Mouse (Mus musculus): ENCODE measurements around the gene Gm10974. TPM values are rescaled to one million over a fixed set of nuclear protein-coding genes. Genes with fewer than 3 reads are reported as not detected.
A peak's percentile ranks its signal among the peaks of the same experiment; 100 is the strongest.

The Gm10974 gene
- polyA plus RNA-seq, 1 experiment = not detected

GRCm38 (mm10) chr7:66375736-66376135, 10.0 kb downstream of the Gm10974 start:
- Histone ChIP-seq H3K27me3 (ENCODE audit: control insufficient read depth, insufficient read depth, insufficient read length) (no peaks in the 10 kb centered on the region), H3K36me3 (ENCODE audit: control insufficient read depth, insufficient read depth) (peaks cover 40% of the 10 kb centered on the region), H3ac (ENCODE audit: control insufficient read depth, insufficient read length, low read depth) (no peak overlapping the region), H3K79me3 (ENCODE audit: low read depth) (peaks cover 51% of the 10 kb centered on the region), H3K79me2 (ENCODE audit: control insufficient read depth, insufficient read depth) (peaks cover 84% of the 10 kb centered on the region), H3K4me3 (ENCODE audit: insufficient read depth, poor library complexity, severe bottlenecking) (no peak overlapping the region)
- TF ChIP-seq CTCF (IDR thresholded peaks at IDR 0.05; ENCODE audit: control insufficient read depth, insufficient read depth, insufficient read length) (no peak), MYOD1 (IDR thresholded peaks at IDR 0.05; ENCODE audit: control insufficient read depth, insufficient read length, low read depth) (no peak), USF1 (IDR thresholded peaks at IDR 0.05; ENCODE audit: low read depth) (no peak), CEBPB (IDR thresholded peaks at IDR 0.05; ENCODE audit: low read depth) (no peak), FOSL1 (IDR thresholded peaks at IDR 0.05; ENCODE audit: insufficient read depth, low read length, poor library complexity, severe bottlenecking) (no peak), MYOG (IDR thresholded peaks at IDR 0.05; ENCODE audit: control insufficient read depth, extremely low read depth, insufficient read length) (no peak), MAX (IDR thresholded peaks at IDR 0.05) (no peak)

- TF ChIP-seq CEBPB (IDR thresholded peaks at IDR 0.05; ENCODE audit: low read depth) (no peak), MYOD1 (IDR thresholded peaks at IDR 0.05; ENCODE audit: control insufficient read depth, insufficient read length, low read depth) (no peak), CTCF (IDR thresholded peaks at IDR 0.05; ENCODE audit: control insufficient read depth, insufficient read depth, insufficient read length) (no peak), MYOG (IDR thresholded peaks at IDR 0.05; ENCODE audit: control insufficient read depth, extremely low read depth, insufficient read length) (no peak), MAX (IDR thresholded peaks at IDR 0.05) (no peak), FOSL1 (IDR thresholded peaks at IDR 0.05; ENCODE audit: insufficient read depth, low read length, poor library complexity, severe bottlenecking) (no peak), USF1 (IDR thresholded peaks at IDR 0.05; ENCODE audit: low read depth) (no peak)
- Histone ChIP-seq H3ac (ENCODE audit: control insufficient read depth, insufficient read length, low read depth) (peak overlapping the region; percentile 9), H3K4me3 (ENCODE audit: insufficient read depth, poor library complexity, severe bottlenecking) (no peak overlapping the region), H3K79me3 (ENCODE audit: low read depth) (peaks cover 49% of the 10 kb centered on the region), H3K36me3 (ENCODE audit: control insufficient read depth, insufficient read depth) (peaks cover 47% of the 10 kb centered on the region), H3K27me3 (ENCODE audit: control insufficient read depth, insufficient read depth, insufficient read length) (no peaks in the 10 kb centered on the region), H3K79me2 (ENCODE audit: control insufficient read depth, insufficient read depth) (peaks cover 84% of the 10 kb centered on the region)
Observed at GRCm38 (mm10) chr7:66376560-66376959, 10.9 kb downstream of the Gm10974 start.

DNA sequence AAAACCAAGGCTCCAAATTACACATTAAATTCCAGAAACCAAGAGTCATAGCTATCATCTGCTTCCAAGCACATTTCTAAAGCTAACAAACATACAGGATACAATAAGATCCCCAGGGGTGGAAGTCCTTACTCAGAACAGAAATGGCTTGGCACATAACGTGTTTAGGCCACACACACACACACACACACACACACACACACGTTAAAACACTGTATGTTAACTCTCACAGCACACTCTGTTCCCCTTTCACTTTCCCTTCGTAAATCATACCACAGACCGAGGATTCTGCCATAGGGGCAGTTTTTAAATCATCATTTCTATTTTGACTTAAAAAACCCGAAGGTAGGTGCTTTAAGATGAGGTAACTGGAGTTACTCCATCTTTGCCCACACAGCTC, 18.5 kb downstream of the Gm10974 start:
- H3K27me3 ChIP-seq (ENCODE audit: control insufficient read depth, insufficient read depth, insufficient read length) = no peaks in the 10 kb centered on the region

DNA sequence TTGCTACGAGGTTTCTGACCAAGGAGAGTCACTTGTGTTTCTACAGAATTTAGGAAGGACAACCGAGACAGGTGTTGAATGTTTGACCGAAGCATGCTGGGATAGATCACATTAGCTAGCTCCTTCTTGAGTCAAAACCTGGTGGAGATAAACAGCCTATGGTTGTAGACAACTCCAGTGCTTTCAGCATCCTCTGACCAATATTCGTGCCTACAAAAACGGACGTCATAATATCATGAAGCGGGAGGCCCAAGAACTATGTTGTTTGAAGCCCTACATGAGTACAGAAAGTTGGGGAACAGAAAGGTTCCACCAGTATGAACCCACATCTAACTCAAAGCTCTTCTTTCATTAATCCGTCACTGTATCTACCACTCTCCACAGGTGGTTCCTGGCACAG, 19.2 kb downstream of the Gm10974 start:
- H3K4me3 ChIP-seq (ENCODE audit: insufficient read depth, poor library complexity, severe bottlenecking) = no peak overlapping the region
- no peak overlapping the region for H3ac ChIP-seq (ENCODE audit: control insufficient read depth, insufficient read length, low read depth)
- H3K79me2 ChIP-seq (ENCODE audit: control insufficient read depth, insufficient read depth) = peaks cover 88% of the 10 kb centered on the region
- no peak for TF ChIP-seq MYOG (IDR thresholded peaks at IDR 0.05; ENCODE audit: control insufficient read depth, extremely low read depth, insufficient read length)
- TF ChIP-seq CTCF (IDR thresholded peaks at IDR 0.05; ENCODE audit: control insufficient read depth, insufficient read depth, insufficient read length) = no peak
- TF ChIP-seq MAX (IDR thresholded peaks at IDR 0.05) = no peak
- no peak for TF ChIP-seq MYOD1 (IDR thresholded peaks at IDR 0.05; ENCODE audit: control insufficient read depth, insufficient read length, low read depth)
- TF ChIP-seq USF1 (IDR thresholded peaks at IDR 0.05; ENCODE audit: low read depth) = no peak
- TF ChIP-seq CEBPB (IDR thresholded peaks at IDR 0.05; ENCODE audit: low read depth) = no peak
- TF ChIP-seq FOSL1 (IDR thresholded peaks at IDR 0.05; ENCODE audit: insufficient read depth, low read length, poor library complexity, severe bottlenecking) = no peak
- peaks cover 24% of the 10 kb centered on the region for H3K36me3 ChIP-seq (ENCODE audit: control insufficient read depth, insufficient read depth)
- H3K27me3 ChIP-seq (ENCODE audit: control insufficient read depth, insufficient read depth, insufficient read length) = no peaks in the 10 kb centered on the region
- H3K79me3 ChIP-seq (ENCODE audit: low read depth) = peaks cover 69% of the 10 kb centered on the region

More for the DNA sequence above, 18.5 kb downstream of the Gm10974 start:
- peaks cover 69% of the 10 kb centered on the region for H3K79me3 ChIP-seq (ENCODE audit: low read depth)
- TF ChIP-seq MYOG (IDR thresholded peaks at IDR 0.05; ENCODE audit: control insufficient read depth, extremely low read depth, insufficient read length) (no peak), CTCF (IDR thresholded peaks at IDR 0.05; ENCODE audit: control insufficient read depth, insufficient read depth, insufficient read length) (no peak), MYOD1 (IDR thresholded peaks at IDR 0.05; ENCODE audit: control insufficient read depth, insufficient read length, low read depth) (no peak), MAX (IDR thresholded peaks at IDR 0.05) (no peak), USF1 (IDR thresholded peaks at IDR 0.05; ENCODE audit: low read depth) (no peak), CEBPB (IDR thresholded peaks at IDR 0.05; ENCODE audit: low read depth) (no peak), FOSL1 (IDR thresholded peaks at IDR 0.05; ENCODE audit: insufficient read depth, low read length, poor library complexity, severe bottlenecking) (no peak)
- H3K4me3 ChIP-seq (ENCODE audit: insufficient read depth, poor library complexity, severe bottlenecking) = no peak overlapping the region
- H3K79me2 ChIP-seq (ENCODE audit: control insufficient read depth, insufficient read depth) = peaks cover 94% of the 10 kb centered on the region
- H3ac ChIP-seq (ENCODE audit: control insufficient read depth, insufficient read length, low read depth) = no peak overlapping the region
- peaks cover 31% of the 10 kb centered on the region for H3K36me3 ChIP-seq (ENCODE audit: control insufficient read depth, insufficient read depth)

DNA sequence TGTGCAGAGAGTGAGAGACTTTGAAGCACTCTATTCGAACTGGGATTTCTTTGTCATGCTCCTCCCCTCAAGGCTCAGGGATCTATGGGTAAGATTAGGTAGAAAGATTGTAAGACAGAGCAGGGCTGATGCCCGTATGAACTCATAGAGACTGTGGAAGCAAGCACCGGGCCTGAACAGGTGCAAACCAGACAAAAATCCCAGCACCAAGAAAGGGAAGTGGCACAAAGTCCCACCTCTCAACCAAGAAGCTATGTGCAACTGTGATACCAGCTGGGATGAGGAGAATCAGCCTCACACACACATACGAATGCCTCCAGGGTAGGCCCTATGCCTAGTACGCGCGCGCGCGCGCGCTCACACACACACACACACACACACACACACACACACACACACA, 20.1 kb downstream of the Gm10974 start:
- no peak overlapping the region for H3K4me3 ChIP-seq (ENCODE audit: insufficient read depth, poor library complexity, severe bottlenecking)
- no peaks in the 10 kb centered on the region for H3K27me3 ChIP-seq (ENCODE audit: control insufficient read depth, insufficient read depth, insufficient read length)
- H3K79me2 ChIP-seq (ENCODE audit: control insufficient read depth, insufficient read depth) = peaks cover 82% of the 10 kb centered on the region
- no peak overlapping the region for H3ac ChIP-seq (ENCODE audit: control insufficient read depth, insufficient read length, low read depth)
- TF ChIP-seq CEBPB (IDR thresholded peaks at IDR 0.05; ENCODE audit: low read depth) (no peak), USF1 (IDR thresholded peaks at IDR 0.05; ENCODE audit: low read depth) (no peak), MYOD1 (IDR thresholded peaks at IDR 0.05; ENCODE audit: control insufficient read depth, insufficient read length, low read depth) (peak; percentile 13)
- peaks cover 16% of the 10 kb centered on the region for H3K36me3 ChIP-seq (ENCODE audit: control insufficient read depth, insufficient read depth)
- peaks cover 61% of the 10 kb centered on the region for H3K79me3 ChIP-seq (ENCODE audit: low read depth)

GRCm38 (mm10) chr7:66386411-66386810, 20.7 kb downstream of the Gm10974 start:
- TF ChIP-seq CTCF (IDR thresholded peaks at IDR 0.05; ENCODE audit: control insufficient read depth, insufficient read depth, insufficient read length) = no peak
- TF ChIP-seq MYOD1 (IDR thresholded peaks at IDR 0.05; ENCODE audit: control insufficient read depth, insufficient read length, low read depth) = no peak
- no peak for TF ChIP-seq USF1 (IDR thresholded peaks at IDR 0.05; ENCODE audit: low read depth)
- TF ChIP-seq MYOG (IDR thresholded peaks at IDR 0.05; ENCODE audit: control insufficient read depth, extremely low read depth, insufficient read length) = no peak
- no peak for TF ChIP-seq CEBPB (IDR thresholded peaks at IDR 0.05; ENCODE audit: low read depth)
- no peak for TF ChIP-seq FOSL1 (IDR thresholded peaks at IDR 0.05; ENCODE audit: insufficient read depth, low read length, poor library complexity, severe bottlenecking)
- no peak for TF ChIP-seq MAX (IDR thresholded peaks at IDR 0.05)
- Histone ChIP-seq H3K4me3 (ENCODE audit: insufficient read depth, poor library complexity, severe bottlenecking) (no peak overlapping the region), H3K27me3 (ENCODE audit: control insufficient read depth, insufficient read depth, insufficient read length) (no peaks in the 10 kb centered on the region)

More at GRCm38 (mm10) chr7:66386411-66386810, 20.7 kb downstream of the Gm10974 start:
- Histone ChIP-seq H3K36me3 (ENCODE audit: control insufficient read depth, insufficient read depth) (peaks cover 10% of the 10 kb centered on the region), H3K79me3 (ENCODE audit: low read depth) (peaks cover 59% of the 10 kb centered on the region), H3K79me2 (ENCODE audit: control insufficient read depth, insufficient read depth) (peaks cover 76% of the 10 kb centered on the region), H3ac (ENCODE audit: control insufficient read depth, insufficient read length, low read depth) (no peak overlapping the region)
